8 mouse cellular contexts compared by ENCODE assay signal in genomic region chrX:42059282-42060068, GRCm38 (mm10). TPM values are rescaled to one million over a fixed set of nuclear protein-coding genes. Genes with fewer than 3 reads are reported as not detected.
DNase-seq lines count a peak whose midpoint lies in the region; ATAC-seq lines count a peak whose summit lies in the region.

TSS of gene Xiap (plus strand) at chrX:42059679.

- no peaks in the 10 kb centered on the region for H3K9me3 ChIP-seq in kidney, embryonic 16.5 days (ENCODE audit: low read length)
- H3K9me3 ChIP-seq in midbrain, embryonic 15.5 days = no peaks in the 10 kb centered on the region

- 69% methylated on average over 5 of the region's 5 CpGs for WGBS in kidney, embryonic 16.5 days
- WGBS in large intestine, adult 2 months = 49% methylated on average over 5 of the region's 5 CpGs
- 83% methylated on average over 5 of the region's 5 CpGs for WGBS in midbrain, embryonic 15.5 days

- no peak for ATAC-seq in kidney, embryonic 16.5 days (ENCODE audit: low FRiP score, low TSS enrichment)
- no peak for ATAC-seq in midbrain, embryonic 15.5 days (replicated peaks)

- no peaks in the 10 kb centered on the region for H3K27me3 ChIP-seq in kidney, embryonic 16.5 days (ENCODE audit: insufficient read depth, low read length)
- no peaks in the 10 kb centered on the region for H3K27me3 ChIP-seq in midbrain, embryonic 15.5 days (replicated peaks)

- H3K9ac ChIP-seq in kidney, embryonic 16.5 days (replicated peaks; ENCODE audit: low read length) = no peak within 1 kb of the TSS
- no peak within 1 kb of the TSS for H3K9ac ChIP-seq in midbrain, embryonic 15.5 days

- no peak within 1 kb of the TSS for H3K4me3 ChIP-seq in kidney, embryonic 16.5 days (ENCODE audit: low read length)
- no peak within 1 kb of the TSS for H3K4me3 ChIP-seq in midbrain, embryonic 15.5 days

- DNase-seq in kidney, adult 11 months = no peak
- DNase-seq in adrenal gland, adult 8-10 months = no peak
- DNase-seq in gastrocnemius, postnatal 10 days = no peak
- DNase-seq in large intestine, adult 2 months (ENCODE audit: low read depth, low spot score) = no peak
- DNase-seq in MN1 (ENCODE audit: low spot score) = no peak
- no peak for DNase-seq in right cerebral cortex, postnatal 14 days

- H3K36me3 ChIP-seq in kidney, embryonic 16.5 days (ENCODE audit: insufficient read depth, low read length) = no peaks in the 10 kb centered on the region
- no peaks in the 10 kb centered on the region for H3K36me3 ChIP-seq in midbrain, embryonic 15.5 days (replicated peaks)

- H3K27ac ChIP-seq in kidney, embryonic 16.5 days (ENCODE audit: low read length) = no peak within 1 kb of the TSS
- no peak within 1 kb of the TSS for H3K27ac ChIP-seq in midbrain, embryonic 15.5 days

- H3K4me1 ChIP-seq in kidney, embryonic 16.5 days (ENCODE audit: insufficient read depth, low read length) = no peaks in the 10 kb centered on the region
- no peaks in the 10 kb centered on the region for H3K4me1 ChIP-seq in midbrain, embryonic 15.5 days

- no peak within 1 kb of the TSS for H3K4me2 ChIP-seq in kidney, embryonic 16.5 days (replicated peaks; ENCODE audit: low read depth, low read length)
- H3K4me2 ChIP-seq in midbrain, embryonic 15.5 days = no peak within 1 kb of the TSS

RNA-seq across cellular contexts. Expression of gene Xiap, which starts in this region (rescaled TPM):
- 12.0 and 14.7 TPM in 2 replicates for polyA plus RNA-seq in kidney, embryonic 16.5 days (2015; fragmentation: Nextera tagmentation; extraction: Ambion mirVana)
- total RNA-seq in adrenal gland, adult 8-10 months (2022) = 10 to 100 TPM; 48.2 to 66.5 (median 55.3) TPM
- total RNA-seq in gastrocnemius, postnatal 10 days (2021) = 10 to 100 TPM; 24.2 to 28.1 TPM
- 10.4 and 15.0 TPM in 2 replicates for polyA plus RNA-seq in large intestine, adult 2 months (2012; rRNA removed)
- 10.5 and 11.6 TPM in 2 replicates for polyA plus RNA-seq in midbrain, embryonic 15.5 days (2015; fragmentation: Nextera tagmentation; extraction: Ambion mirVana)
